9 mouse cellular contexts compared by ENCODE assay signal in the genomic region with DNA sequence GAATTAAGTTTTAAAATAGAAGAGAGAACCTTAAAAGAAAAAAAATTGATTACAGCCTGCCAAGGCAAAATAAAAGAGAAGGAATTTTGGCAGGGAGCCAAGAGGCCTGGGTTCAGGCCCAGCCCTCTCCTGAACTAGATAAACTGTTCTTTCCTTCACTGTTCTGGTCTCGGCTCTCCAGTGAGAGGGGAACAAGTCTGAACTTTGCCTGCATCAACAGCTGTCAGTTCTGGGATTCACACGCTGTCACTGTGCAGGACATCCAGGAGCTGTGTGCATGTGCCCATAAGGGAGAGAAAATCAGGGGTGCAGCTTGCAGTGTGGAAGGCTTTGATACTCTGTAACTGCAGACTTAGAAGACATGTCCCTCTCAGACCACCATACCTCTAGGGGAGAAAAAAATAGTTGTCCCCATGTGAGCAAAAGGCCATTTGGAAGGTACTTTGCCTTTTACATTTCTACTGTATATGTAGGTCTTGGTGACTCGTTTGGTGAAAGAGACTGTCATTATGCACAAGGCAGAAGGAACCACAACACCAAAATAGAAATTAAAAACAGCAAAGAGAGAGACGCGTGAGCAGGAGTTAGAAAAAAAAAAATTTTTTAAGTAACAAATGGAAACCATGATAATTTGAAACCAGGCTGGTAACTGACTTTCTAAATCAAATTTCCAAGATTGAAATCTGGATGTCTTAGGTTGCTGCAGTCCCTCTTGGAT.
DNase-seq lines count a peak whose midpoint lies in the region; ATAC-seq lines count a peak whose summit lies in the region.
"Had no signal": no experiment of that assay in that cellular context is flagged by ENCODE, and none has a peak within 500 bp of the region (broad histone marks: within the 10 kb centered on the region; RNA-seq: fewer than 3 reads in every experiment).

No protein-coding gene starts in this region.

- no peak overlapping the region for H3K4me2 ChIP-seq in forebrain, embryonic 13.5 days
- H3K4me2 ChIP-seq in forebrain, embryonic 11.5 days (ENCODE audit: low read depth, low read length, severe bottlenecking), result no peak overlapping the region
- H3K4me2 ChIP-seq in heart, embryonic 12.5 days, result peak overlapping the region; percentile 13; the same call in 1 of the 2 replicates

- peaks cover 20% of the 10 kb centered on the region for H3K4me1 ChIP-seq in forebrain, embryonic 13.5 days
- H3K4me1 ChIP-seq in forebrain, embryonic 11.5 days (replicated peaks; ENCODE audit: control insufficient read depth, insufficient read depth, low read length), result peaks cover 2% of the 10 kb centered on the region; the same call in 1 of the 2 replicates
- peaks cover 18% of the 10 kb centered on the region for H3K4me1 ChIP-seq in heart, embryonic 12.5 days (replicated peaks)

- H3K27me3 ChIP-seq in forebrain, embryonic 13.5 days, result no peaks in the 10 kb centered on the region
- H3K27me3 ChIP-seq in forebrain, embryonic 11.5 days (ENCODE audit: control insufficient read depth, insufficient read depth, low read length), result no peaks in the 10 kb centered on the region
- H3K27me3 ChIP-seq in heart, embryonic 12.5 days (replicated peaks), result no peaks in the 10 kb centered on the region

- no peak overlapping the region for H3K4me3 ChIP-seq in forebrain, embryonic 13.5 days
- H3K4me3 ChIP-seq in forebrain, embryonic 11.5 days (ENCODE audit: low read depth, low read length), result no peak overlapping the region
- H3K4me3 ChIP-seq in heart, embryonic 12.5 days, result no peak overlapping the region

- 58% methylated on average over 5 of the region's 5 CpGs for WGBS in forebrain, embryonic 13.5 days
- 68% methylated on average over 5 of the region's 5 CpGs for WGBS in forebrain, embryonic 11.5 days
- WGBS in heart, embryonic 12.5 days, result 37% methylated on average over 5 of the region's 5 CpGs

- H3K9ac ChIP-seq in forebrain, embryonic 13.5 days, result no peak overlapping the region
- H3K9ac ChIP-seq in forebrain, embryonic 11.5 days (ENCODE audit: low read length), result no peak overlapping the region
- H3K9ac ChIP-seq in heart, embryonic 12.5 days, result no peak overlapping the region

- no peak for DNase-seq in forebrain, embryonic 11.5 days (ENCODE audit: low spot score)
- DNase-seq in right cerebral cortex, postnatal 10 days (ENCODE audit: low spot score in 2 of 2), result peak; percentile 44 to 51
- DNase-seq in right cerebral cortex, postnatal 36 days (ENCODE audit: low spot score in 2 of 2), result no peak
- DNase-seq in lung, postnatal 14 days, result peak; percentile 32
- no peak for DNase-seq in urinary bladder, adult 2 months (ENCODE audit: low spot score)
- DNase-seq in B cell, adult 2 months, result no peak

- H3K9me3 ChIP-seq in forebrain, embryonic 13.5 days (replicated peaks), result no peaks in the 10 kb centered on the region
- H3K9me3 ChIP-seq in forebrain, embryonic 11.5 days (ENCODE audit: control insufficient read depth, low read length), result no peaks in the 10 kb centered on the region
- H3K9me3 ChIP-seq in heart, embryonic 12.5 days (replicated peaks), result no peaks in the 10 kb centered on the region

- no peaks in the 10 kb centered on the region for H3K36me3 ChIP-seq in forebrain, embryonic 13.5 days (ENCODE audit: poor library complexity, severe bottlenecking)
- H3K36me3 ChIP-seq in forebrain, embryonic 11.5 days (ENCODE audit: control insufficient read depth, insufficient read depth, low read length), result no peaks in the 10 kb centered on the region
- no peaks in the 10 kb centered on the region for H3K36me3 ChIP-seq in heart, embryonic 12.5 days
- H3K36me3 ChIP-seq: G1E had no signal

- no peak overlapping the region for H3K27ac ChIP-seq in forebrain, embryonic 13.5 days
- no peak overlapping the region for H3K27ac ChIP-seq in forebrain, embryonic 11.5 days (ENCODE audit: low read depth, low read length)
- H3K27ac ChIP-seq in heart, embryonic 12.5 days (ENCODE audit: poor library complexity, severe bottlenecking), result peak overlapping the region; percentile 82

- peak; percentile 38; the same call in 1 of the 2 replicates for ATAC-seq in forebrain, embryonic 13.5 days
- ATAC-seq in forebrain, embryonic 11.5 days (replicated peaks; ENCODE audit: low FRiP score), result no peak
- peak; percentile 82 for ATAC-seq in heart, embryonic 12.5 days (ENCODE audit: insufficient number of reproducible peaks, low FRiP score)

Comparison
In these comparisons a context has a peak if more than half of its experiments do, and no peak if none do; other contexts are left out.
1. DNase-seq: peak in right cerebral cortex, postnatal 10 days (2 of 2) and lung, postnatal 14 days (single experiment); none in forebrain, embryonic 11.5 days (single experiment), right cerebral cortex, postnatal 36 days (0 of 2), urinary bladder, adult 2 months (single experiment) and B cell, adult 2 months (0 of 2).